Mouse (Mus musculus) liver, adult 10 weeks (tissue): ENCODE data around the gene Wnt3. TPM values are rescaled to one million over a fixed set of nuclear protein-coding genes. Genes with fewer than 3 reads are reported as not detected.

Experiments used
- polyA plus RNA-seq: library from polyadenylated mRNA; stranded (reverse); fragments of 350-450 nt; fragmentation: Illumina TruSeq; extraction: RNeasy Lipid Tissue Mini Kit (QIAGEN cat#74804); gene quantifications from one replicate; pipeline ENCODE4 v1.2.3, GENCODE M21; 2014; ENCODE audit warnings: low read depth, low replicate concordance

Gene Wnt3
- not detected for polyA plus RNA-seq

GRCm38 (mm10) chr11:103773387-103774227, at the start of gene Wnt3:
Gene Wnt3 (plus strand): TSS chr11:103774150.

GRCm38 (mm10) chr11:103749306-103750089, 24.5 kb upstream of the Wnt3 start, which contains the start of gene Wnt9b:
Gene Wnt9b (minus strand): TSS chr11:103749821.

Other genes starting within 250 kb of the Wnt3 start
- gene Gm884, start 153.0 kb upstream of the Wnt3 start, polyA plus RNA-seq: not detected
- gene Lyzl6, start 135.3 kb upstream of the Wnt3 start, polyA plus RNA-seq: not detected
- gene Rprml, start 124.6 kb upstream of the Wnt3 start, polyA plus RNA-seq: not detected
- gene Gosr2, start 76.3 kb upstream of the Wnt3 start, polyA plus RNA-seq: 32.5 TPM
- 0.19 TPM for gene Wnt9b, start 24.3 kb upstream of the Wnt3 start, polyA plus RNA-seq
- gene Nsf, start 179.9 kb downstream of the Wnt3 start, polyA plus RNA-seq: 7.7 TPM
- 9.6 TPM for gene Arf2, start 192.6 kb downstream of the Wnt3 start, polyA plus RNA-seq